Mouse (Mus musculus) stomach, embryonic 16.5 days (tissue): Measurements from ENCODE around the gene Rad9b. TPM values are rescaled to one million over a fixed set of nuclear protein-coding genes. Genes with fewer than 3 reads are reported as not detected.

Source experiments
- ATAC-seq: fragments of 200-750 bp; cut with Nextera tagmentation; 2 replicates; pipeline ENCODE4 v1.8.0; 2017; ENCODE audit warnings: moderate number of reproducible peaks, moderate TSS enrichment; ENCODE audit not compliant: insufficient read depth, low FRiP score
- H3K27ac ChIP-seq: fragments of 300-500 bp; sonication (generic); 2 replicates; pipeline ENCODE4 v1.5.1; 2014; ENCODE audit warnings: low read length
- H3K27me3 ChIP-seq: fragments of 300-500 bp; sonication (generic); 2 replicates; pipeline ENCODE4 v1.6.1; 2014; ENCODE audit warnings: low read length, control low read depth, mixed read lengths; ENCODE audit not compliant: control insufficient read depth, insufficient read depth
- H3K36me3 ChIP-seq: fragments of 300-500 bp; sonication (generic); 2 replicates; pipeline ENCODE4 v1.6.1; 2014; ENCODE audit warnings: low read length; ENCODE audit not compliant: control insufficient read depth, insufficient read depth
- H3K4me1 ChIP-seq: fragments of 300-500 bp; sonication (generic); 2 replicates; pipeline ENCODE4 v1.6.1; 2014; ENCODE audit warnings: low read length, control low read depth, mixed read lengths; ENCODE audit not compliant: control insufficient read depth, insufficient read depth
- H3K4me2 ChIP-seq: fragments of 300-500 bp; sonication (generic); 2 replicates; pipeline ENCODE4 v1.6.1; 2014; ENCODE audit warnings: low read depth, low read length, mixed read lengths
- H3K4me3 ChIP-seq: fragments of 300-500 bp; sonication (generic); replicated peaks from 2 replicates; pipeline ENCODE4 v1.5.1; 2014; ENCODE audit warnings: mild to moderate bottlenecking, low read length
- H3K9ac ChIP-seq: fragments of 300-500 bp; sonication (generic); 2 replicates; pipeline ENCODE4 v1.6.1; 2014; ENCODE audit warnings: low read length
- H3K9me3 ChIP-seq: fragments of 300-500 bp; sonication (generic); replicated peaks from 2 replicates; pipeline ENCODE4 v1.6.1; 2016; ENCODE audit warnings: low read length, control low read depth; ENCODE audit not compliant: control insufficient read depth
- WGBS: fragments of 180-500 bp; shearing (Covaris S2); extraction: QIAGEN DNeasy Blood & Tissue Kit; methylation state at CpG from one replicate; pipeline ENCODE4 v1.1.7; 2014; 5-methylcytosine and 5-hydroxymethylcytosine counted together
- polyA plus RNA-seq: library from polyadenylated mRNA; unstranded; fragments of >200 nt; fragmentation: Nextera tagmentation; extraction: Ambion mirVana; gene quantifications from 2 replicates; pipeline ENCODE4 v1.2.1, GENCODE M21; 2015

Gene Rad9b
- polyA plus RNA-seq, 1 experiment from 2014 or later = 10.7 TPM

GRCm38 (mm10) chr5:122285029-122285766 lies 68.8 kb downstream of the Rad9b start:
- Histone ChIP-seq H3K27ac (peak overlapping the region; percentile 69), H3K4me1 (peaks cover 32% of the 10 kb centered on the region)

GRCm38 (mm10) chr5:122284183-122285028 lies 69.6 kb downstream of the Rad9b start, which contains the start of gene Pptc7:
Pptc7 (plus strand) TSS chr5:122284365.
- Histone ChIP-seq H3K36me3 (no peaks in the 10 kb centered on the region), H3K4me2 (peak within 1 kb of the TSS; percentile 83), H3K9me3 (no peaks in the 10 kb centered on the region), H3K4me3 (peak within 1 kb of the TSS; percentile 73), H3K27me3 (no peaks in the 10 kb centered on the region), H3K27ac (peak within 1 kb of the TSS; percentile 69), H3K4me1 (peaks cover 32% of the 10 kb centered on the region), H3K9ac (peak within 1 kb of the TSS; percentile 94)
- under 1% methylated on average over 102 of the region's 114 CpGs for WGBS
- peak; percentile 91 for ATAC-seq

More at GRCm38 (mm10) chr5:122285029-122285766, 68.8 kb downstream of the Rad9b start:
- H3K36me3 ChIP-seq = no peaks in the 10 kb centered on the region
- peak overlapping the region; percentile 94 for H3K9ac ChIP-seq
- WGBS = under 1% methylated on average over 34 of the region's 34 CpGs
- H3K4me2 ChIP-seq = peak overlapping the region; percentile 83
- H3K9me3 ChIP-seq = no peaks in the 10 kb centered on the region
- H3K4me3 ChIP-seq = peak overlapping the region; percentile 73
- ATAC-seq = peak; percentile 21; the same call in 1 of the 2 replicates
- H3K27me3 ChIP-seq = no peaks in the 10 kb centered on the region

GRCm38 (mm10) chr5:122283828-122284182 lies 70.2 kb downstream of the Rad9b start:
- no peak overlapping the region for H3K27ac ChIP-seq
- H3K4me2 ChIP-seq = peak overlapping the region; percentile 30
- H3K4me3 ChIP-seq = peak overlapping the region; percentile 73
- ATAC-seq = no peak
- no peaks in the 10 kb centered on the region for H3K36me3 ChIP-seq
- 14% methylated on average over 2 of the region's 2 CpGs for WGBS
- no peaks in the 10 kb centered on the region for H3K9me3 ChIP-seq
- H3K27me3 ChIP-seq = no peaks in the 10 kb centered on the region
- H3K9ac ChIP-seq = no peak overlapping the region
- H3K4me1 ChIP-seq = peaks cover 32% of the 10 kb centered on the region

- no peak for ATAC-seq
- Histone ChIP-seq H3K27ac (peak overlapping the region; percentile 83), H3K36me3 (no peaks in the 10 kb centered on the region), H3K4me3 (no peak overlapping the region), H3K4me2 (peak overlapping the region; percentile 42), H3K27me3 (no peaks in the 10 kb centered on the region), H3K4me1 (peaks cover 20% of the 10 kb centered on the region), H3K9me3 (no peaks in the 10 kb centered on the region), H3K9ac (peak overlapping the region; percentile 27; the same call in 1 of the 2 replicates)
- WGBS = 19% methylated on average over 19 of the region's 19 CpGs
Observed at GRCm38 (mm10) chr5:122280827-122281462, 73.1 kb downstream of the Rad9b start.

GRCm38 (mm10) chr5:122280422-122280826 lies 73.6 kb downstream of the Rad9b start:
- Histone ChIP-seq H3K9me3 (no peaks in the 10 kb centered on the region), H3K4me3 (no peak overlapping the region), H3K27me3 (no peaks in the 10 kb centered on the region), H3K36me3 (no peaks in the 10 kb centered on the region), H3K9ac (peak overlapping the region; percentile 27; the same call in 1 of the 2 replicates), H3K4me2 (peak overlapping the region; percentile 42), H3K4me1 (peaks cover 15% of the 10 kb centered on the region), H3K27ac (peak overlapping the region; percentile 83)
- ATAC-seq = no peak
- 27% methylated on average over 6 of the region's 6 CpGs for WGBS

- Histone ChIP-seq H3K4me3 (no peak overlapping the region), H3K36me3 (no peaks in the 10 kb centered on the region), H3K27ac (peak overlapping the region; percentile 83), H3K4me1 (peaks cover 12% of the 10 kb centered on the region), H3K4me2 (peak overlapping the region; percentile 42; the same call in 1 of the 2 replicates), H3K27me3 (no peaks in the 10 kb centered on the region), H3K9ac (no peak overlapping the region), H3K9me3 (no peaks in the 10 kb centered on the region)
- ATAC-seq = peak; percentile 26; the same call in 1 of the 2 replicates
- WGBS = 59% methylated on average over 12 of the region's 12 CpGs
Observed at GRCm38 (mm10) chr5:122279799-122280421, 74.1 kb downstream of the Rad9b start.

GRCm38 (mm10) chr5:122278946-122279345 lies 75.1 kb downstream of the Rad9b start:
- Histone ChIP-seq H3K9ac (no peak overlapping the region), H3K4me3 (no peak overlapping the region), H3K36me3 (no peaks in the 10 kb centered on the region), H3K9me3 (no peaks in the 10 kb centered on the region), H3K4me2 (no peak overlapping the region), H3K27me3 (no peaks in the 10 kb centered on the region), H3K4me1 (peaks cover 12% of the 10 kb centered on the region), H3K27ac (no peak overlapping the region)
- 77% methylated on average over 7 of the region's 7 CpGs for WGBS
- no peak for ATAC-seq

- no peaks in the 10 kb centered on the region for H3K27me3 ChIP-seq
- no peaks in the 10 kb centered on the region for H3K4me1 ChIP-seq
- H3K9me3 ChIP-seq = no peaks in the 10 kb centered on the region
- H3K4me2 ChIP-seq = no peak overlapping the region
- peak; percentile 65; the same call in 1 of the 2 replicates for ATAC-seq
- H3K27ac ChIP-seq = no peak overlapping the region
- no peaks in the 10 kb centered on the region for H3K36me3 ChIP-seq
- no peak overlapping the region for H3K9ac ChIP-seq
- 29% methylated on average over 5 of the region's 5 CpGs for WGBS
- no peak overlapping the region for H3K4me3 ChIP-seq
Observed at GRCm38 (mm10) chr5:122274785-122275184, 79.2 kb downstream of the Rad9b start.
